Mouse (Mus musculus): ENCODE results near the gene Elfn2. TPM values are rescaled to one million over a fixed set of nuclear protein-coding genes. Genes with fewer than 3 reads are reported as not detected.

Elfn2 gene
- polyA plus RNA-seq, 1 experiment from 2014 or later, result not detected

GRCm38 (mm10) chr15:78744206-78744605 lies 25.6 kb upstream of the Elfn2 start:
- Histone ChIP-seq H3K9me3 (replicated peaks) (no peaks in the 10 kb centered on the region), H3K9ac (no peak overlapping the region), H3K4me3 (no peak overlapping the region), H3K4me1 (no peaks in the 10 kb centered on the region), H3K4me2 (no peak overlapping the region), H3K27ac (no peak overlapping the region), H3K27me3 (replicated peaks) (peaks cover 8% of the 10 kb centered on the region; the same call in 1 of the 2 replicates), H3K36me3 (no peaks in the 10 kb centered on the region)
- ATAC-seq, result no peak
- 3% methylated on average over 5 of the region's 5 CpGs for WGBS (ENCODE audit: insufficient replicate concordance)

GRCm38 (mm10) chr15:78742831-78743230 lies 24.3 kb upstream of the Elfn2 start:
- Histone ChIP-seq H3K4me3 (no peak overlapping the region), H3K4me2 (no peak overlapping the region), H3K36me3 (no peaks in the 10 kb centered on the region), H3K4me1 (no peaks in the 10 kb centered on the region), H3K9ac (no peak overlapping the region), H3K27me3 (replicated peaks) (peaks cover 14% of the 10 kb centered on the region), H3K27ac (no peak overlapping the region), H3K9me3 (replicated peaks) (no peaks in the 10 kb centered on the region)
- WGBS (ENCODE audit: insufficient replicate concordance), result 68% methylated on average over 10 of the region's 10 CpGs
- no peak for ATAC-seq

GRCm38 (mm10) chr15:78740662-78741061 lies 22.1 kb upstream of the Elfn2 start:
- Histone ChIP-seq H3K9me3 (replicated peaks) (no peaks in the 10 kb centered on the region), H3K4me2 (no peak overlapping the region), H3K9ac (no peak overlapping the region), H3K36me3 (no peaks in the 10 kb centered on the region), H3K27ac (no peak overlapping the region), H3K4me1 (no peaks in the 10 kb centered on the region), H3K27me3 (replicated peaks) (peaks cover 35% of the 10 kb centered on the region), H3K4me3 (no peak overlapping the region)
- 30% methylated on average over 12 of the region's 12 CpGs for WGBS (ENCODE audit: insufficient replicate concordance)
- ATAC-seq, result no peak

GRCm38 (mm10) chr15:78737146-78737545 lies 18.6 kb upstream of the Elfn2 start:
- no peaks in the 10 kb centered on the region for H3K4me1 ChIP-seq
- WGBS (ENCODE audit: insufficient replicate concordance), result 42% methylated on average over 6 of the region's 6 CpGs

GRCm38 (mm10) chr15:78736681-78737100 lies 18.1 kb upstream of the Elfn2 start:
- 41% methylated on average over 7 of the region's 7 CpGs for WGBS (ENCODE audit: insufficient replicate concordance)
- Histone ChIP-seq H3K9me3 (replicated peaks) (no peaks in the 10 kb centered on the region), H3K36me3 (no peaks in the 10 kb centered on the region), H3K27ac (no peak overlapping the region), H3K4me2 (no peak overlapping the region), H3K9ac (no peak overlapping the region), H3K4me3 (no peak overlapping the region), H3K27me3 (replicated peaks) (peaks cover 50% of the 10 kb centered on the region), H3K4me1 (no peaks in the 10 kb centered on the region)
- no peak for ATAC-seq

More at GRCm38 (mm10) chr15:78737146-78737545, 18.6 kb upstream of the Elfn2 start:
- Histone ChIP-seq H3K36me3 (no peaks in the 10 kb centered on the region), H3K9ac (no peak overlapping the region), H3K9me3 (replicated peaks) (no peaks in the 10 kb centered on the region), H3K4me2 (no peak overlapping the region), H3K4me3 (no peak overlapping the region), H3K27me3 (replicated peaks) (peaks cover 55% of the 10 kb centered on the region), H3K27ac (no peak overlapping the region)
- ATAC-seq, result no peak

- no peak overlapping the region for H3K4me3 ChIP-seq
- H3K36me3 ChIP-seq, result no peaks in the 10 kb centered on the region
- H3K4me2 ChIP-seq, result no peak overlapping the region
- peaks cover 48% of the 10 kb centered on the region for H3K27me3 ChIP-seq (replicated peaks)
- 35% methylated on average over 3 of the region's 3 CpGs for WGBS (ENCODE audit: insufficient replicate concordance)
- H3K27ac ChIP-seq, result no peak overlapping the region
- no peak overlapping the region for H3K9ac ChIP-seq
- no peak for ATAC-seq
- H3K9me3 ChIP-seq (replicated peaks), result no peaks in the 10 kb centered on the region
- no peaks in the 10 kb centered on the region for H3K4me1 ChIP-seq
Observed at GRCm38 (mm10) chr15:78736181-78736579, 17.6 kb upstream of the Elfn2 start.

GRCm38 (mm10) chr15:78735431-78736180 lies 17.0 kb upstream of the Elfn2 start:
- ATAC-seq, result no peak
- Histone ChIP-seq H3K27me3 (replicated peaks) (peaks cover 48% of the 10 kb centered on the region), H3K9me3 (replicated peaks) (no peaks in the 10 kb centered on the region), H3K4me1 (no peaks in the 10 kb centered on the region), H3K4me3 (no peak overlapping the region), H3K4me2 (no peak overlapping the region), H3K9ac (no peak overlapping the region), H3K36me3 (no peaks in the 10 kb centered on the region), H3K27ac (no peak overlapping the region)
- 42% methylated on average over 17 of the region's 17 CpGs for WGBS (ENCODE audit: insufficient replicate concordance)

GRCm38 (mm10) chr15:78731830-78732229 lies 13.3 kb upstream of the Elfn2 start:
- Histone ChIP-seq H3K4me3 (no peak overlapping the region), H3K4me1 (no peaks in the 10 kb centered on the region), H3K27ac (no peak overlapping the region), H3K9ac (no peak overlapping the region), H3K27me3 (replicated peaks) (peaks cover 35% of the 10 kb centered on the region), H3K9me3 (replicated peaks) (no peaks in the 10 kb centered on the region), H3K36me3 (no peaks in the 10 kb centered on the region), H3K4me2 (no peak overlapping the region)
- ATAC-seq, result no peak
- 37% methylated on average over 4 of the region's 4 CpGs for WGBS (ENCODE audit: insufficient replicate concordance)

- H3K27ac ChIP-seq, result no peak overlapping the region
- no peak overlapping the region for H3K4me3 ChIP-seq
- no peak for ATAC-seq
- 50% methylated on average over 12 of the region's 12 CpGs for WGBS (ENCODE audit: insufficient replicate concordance)
- peaks cover 35% of the 10 kb centered on the region for H3K27me3 ChIP-seq (replicated peaks)
- H3K4me2 ChIP-seq, result no peak overlapping the region
- no peaks in the 10 kb centered on the region for H3K36me3 ChIP-seq
- H3K9me3 ChIP-seq (replicated peaks), result no peaks in the 10 kb centered on the region
- no peaks in the 10 kb centered on the region for H3K4me1 ChIP-seq
- H3K9ac ChIP-seq, result no peak overlapping the region
Observed at GRCm38 (mm10) chr15:78730315-78731049, 11.9 kb upstream of the Elfn2 start.

GRCm38 (mm10) chr15:78726697-78727096 lies 8.1 kb upstream of the Elfn2 start:
- H3K9ac ChIP-seq, result no peak overlapping the region
- no peak for ATAC-seq
- no peaks in the 10 kb centered on the region for H3K4me1 ChIP-seq
- H3K9me3 ChIP-seq (replicated peaks), result no peaks in the 10 kb centered on the region
- H3K4me3 ChIP-seq, result no peak overlapping the region
- no peak overlapping the region for H3K27ac ChIP-seq
- no peaks in the 10 kb centered on the region for H3K36me3 ChIP-seq
- WGBS (ENCODE audit: insufficient replicate concordance), result 66% methylated on average over 7 of the region's 7 CpGs
- H3K27me3 ChIP-seq (replicated peaks), result peaks cover 51% of the 10 kb centered on the region
- no peak overlapping the region for H3K4me2 ChIP-seq

- 22% methylated on average over 7 of the region's 7 CpGs for WGBS (ENCODE audit: insufficient replicate concordance)
Observed at GRCm38 (mm10) chr15:78720532-78720931, 2.0 kb upstream of the Elfn2 start.

GRCm38 (mm10) chr15:78720094-78720493 lies 1.5 kb upstream of the Elfn2 start:
- no peak for ATAC-seq
- WGBS (ENCODE audit: insufficient replicate concordance), result 2% methylated on average over 16 of the region's 16 CpGs
- no peak overlapping the region for H3K4me3 ChIP-seq
- H3K4me2 ChIP-seq, result no peak overlapping the region
- no peak overlapping the region for H3K27ac ChIP-seq
- no peak overlapping the region for H3K9ac ChIP-seq
- H3K4me1 ChIP-seq, result peaks cover 18% of the 10 kb centered on the region
- H3K36me3 ChIP-seq, result no peaks in the 10 kb centered on the region
- no peaks in the 10 kb centered on the region for H3K9me3 ChIP-seq (replicated peaks)
- peaks cover 93% of the 10 kb centered on the region for H3K27me3 ChIP-seq (replicated peaks)

More at GRCm38 (mm10) chr15:78720532-78720931, 2.0 kb upstream of the Elfn2 start:
- Histone ChIP-seq H3K9ac (no peak overlapping the region), H3K4me2 (no peak overlapping the region), H3K27ac (no peak overlapping the region), H3K27me3 (replicated peaks) (peaks cover 93% of the 10 kb centered on the region), H3K9me3 (replicated peaks) (no peaks in the 10 kb centered on the region), H3K4me3 (no peak overlapping the region), H3K4me1 (peaks cover 18% of the 10 kb centered on the region), H3K36me3 (no peaks in the 10 kb centered on the region)
- ATAC-seq, result no peak
